20 mouse cellular contexts compared by ENCODE assay signal in genomic region chr14:27720944-27721343, GRCm38 (mm10).
A peak's percentile ranks its signal among the peaks of the same experiment; 100 is the strongest.
DNase-seq lines count a peak whose midpoint lies in the region; ATAC-seq lines count a peak whose summit lies in the region.
"Had no signal": no experiment of that assay in that cellular context is flagged by ENCODE, and none has a peak within 500 bp of the region (broad histone marks: within the 10 kb centered on the region; RNA-seq: fewer than 3 reads in every experiment).

No protein-coding gene starts in this region.

- ATAC-seq in frontal cortex, adult (ENCODE audit: low TSS enrichment), result peak; percentile 64
- ATAC-seq: forebrain, embryonic 14.5 days; forebrain, postnatal 0 days; Patski had no signal

- intact Hi-C loops in left cerebral cortex, postnatal 10 days (cut with DNase I), result no loop called here

- no peak for DNase-seq in frontal cortex, postnatal 14 days (ENCODE audit: low spot score in 2 of 2)
- peak; percentile 41 to 55 for DNase-seq in left cerebral cortex, adult 18-20 months (ENCODE audit: low spot score in 2 of 2)
- no peak for DNase-seq in left cerebral cortex, postnatal 10 days (ENCODE audit: extremely low spot score in 1 of 2, low spot score in 2 of 2)
- peak; percentile 60 for DNase-seq in right cerebral cortex, adult 18-20 months
- DNase-seq in right cerebral cortex, postnatal 10 days (ENCODE audit: low spot score in 2 of 2), result no peak
- DNase-seq in brain, adult 2 months (ENCODE audit: low read depth, low spot score), result peak; percentile 81
- no peak for DNase-seq in B cell, adult 2 months
- DNase-seq: adrenal gland, postnatal 10 days; adrenal gland, postnatal 36 days; cerebellum, adult 11 months; cerebellum, adult 2 months; cerebellum, adult 9-11 months; cerebellum, postnatal 25 days; forebrain, postnatal 0 days; gastrocnemius, postnatal 25 days; heart, adult 2 months; heart, postnatal 14 days had no signal

Comparison
In these comparisons a context has a peak if more than half of its experiments do, and no peak if none do; other contexts are left out.
1. DNase-seq: peak in left cerebral cortex, adult 18-20 months (2 of 2), right cerebral cortex, adult 18-20 months (single experiment) and brain, adult 2 months (single experiment); none in frontal cortex, postnatal 14 days (0 of 2), left cerebral cortex, postnatal 10 days (0 of 2), right cerebral cortex, postnatal 10 days (0 of 2) and B cell, adult 2 months (0 of 2).